Comparison of ENCODE assay signal across 8 mouse cellular contexts in the genomic region with DNA sequence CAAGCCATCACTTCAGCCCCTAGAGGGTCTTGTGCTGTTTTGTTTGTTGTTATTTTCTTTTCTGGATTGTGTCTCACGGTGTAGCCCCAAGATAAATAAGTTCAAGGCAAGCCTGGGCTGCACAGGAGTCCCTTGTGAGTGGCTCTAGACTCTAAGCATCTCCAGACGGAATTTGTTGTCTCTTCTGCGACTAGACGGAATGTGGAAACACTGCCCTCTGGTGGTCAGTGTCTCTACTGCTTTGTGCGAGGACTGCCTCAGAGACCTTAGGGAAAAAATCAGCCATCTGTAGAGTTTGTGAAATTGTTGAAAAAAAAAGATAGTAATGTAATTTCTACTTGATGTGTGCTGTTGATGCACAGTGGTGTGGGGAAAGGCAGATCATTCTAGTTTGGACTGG. TPM values are rescaled to one million over a fixed set of nuclear protein-coding genes. Genes with fewer than 3 reads are reported as not detected.
A peak's percentile ranks its signal among the peaks of the same experiment; 100 is the strongest.
DNase-seq lines count a peak whose midpoint lies in the region; ATAC-seq and TF ChIP-seq lines count a peak whose summit lies in the region.

No protein-coding gene starts in this region.

- DNase-seq in hindbrain, embryonic 10.5 days (ENCODE audit: low spot score): peak; percentile 71
- DNase-seq in hindbrain, postnatal 0 days (ENCODE audit: low spot score): peak; percentile 92
- peak; percentile 59 to 73 for DNase-seq in layer of hippocampus, postnatal 36 days
- peak; percentile 18 to 43 for DNase-seq in spleen, postnatal 36 days (ENCODE audit: low spot score in 2 of 2)

- no peak overlapping the region for H3K27ac ChIP-seq in hindbrain, embryonic 10.5 days
- no peak overlapping the region for H3K27ac ChIP-seq in hindbrain, embryonic 13.5 days
- H3K27ac ChIP-seq in forebrain, embryonic 15.5 days (replicated peaks): no peak overlapping the region
- H3K27ac ChIP-seq in hindbrain, postnatal 0 days: no peak overlapping the region
- no peak overlapping the region for H3K27ac ChIP-seq in midbrain, embryonic 15.5 days

- H3K36me3 ChIP-seq in hindbrain, embryonic 10.5 days: no peaks in the 10 kb centered on the region
- no peaks in the 10 kb centered on the region for H3K36me3 ChIP-seq in hindbrain, embryonic 13.5 days
- no peaks in the 10 kb centered on the region for H3K36me3 ChIP-seq in forebrain, embryonic 15.5 days
- no peaks in the 10 kb centered on the region for H3K36me3 ChIP-seq in hindbrain, postnatal 0 days (ENCODE audit: insufficient read depth, low read length)
- H3K36me3 ChIP-seq in midbrain, embryonic 15.5 days (replicated peaks): no peaks in the 10 kb centered on the region

- no peaks in the 10 kb centered on the region for H3K27me3 ChIP-seq in hindbrain, embryonic 10.5 days (ENCODE audit: insufficient read depth, poor library complexity, severe bottlenecking)
- 0 out of 2 replicates have a peak, but pooled peaks cover 6% of the 10 kb centered on the region for H3K27me3 ChIP-seq in hindbrain, embryonic 13.5 days
- H3K27me3 ChIP-seq in forebrain, embryonic 15.5 days: no peaks in the 10 kb centered on the region
- no peaks in the 10 kb centered on the region for H3K27me3 ChIP-seq in hindbrain, postnatal 0 days (ENCODE audit: insufficient read depth, low read length)
- no peaks in the 10 kb centered on the region for H3K27me3 ChIP-seq in midbrain, embryonic 15.5 days (replicated peaks)

- H3K4me1 ChIP-seq in hindbrain, embryonic 10.5 days (replicated peaks): peaks cover 2% of the 10 kb centered on the region
- no peaks in the 10 kb centered on the region for H3K4me1 ChIP-seq in hindbrain, embryonic 13.5 days (replicated peaks)
- no peaks in the 10 kb centered on the region for H3K4me1 ChIP-seq in forebrain, embryonic 15.5 days
- H3K4me1 ChIP-seq in hindbrain, postnatal 0 days (ENCODE audit: insufficient read depth, low read length): no peaks in the 10 kb centered on the region
- no peaks in the 10 kb centered on the region for H3K4me1 ChIP-seq in midbrain, embryonic 15.5 days

- no peaks in the 10 kb centered on the region for H3K9me3 ChIP-seq in hindbrain, embryonic 10.5 days
- H3K9me3 ChIP-seq in hindbrain, embryonic 13.5 days: no peaks in the 10 kb centered on the region
- H3K9me3 ChIP-seq in forebrain, embryonic 15.5 days: no peaks in the 10 kb centered on the region
- no peaks in the 10 kb centered on the region for H3K9me3 ChIP-seq in hindbrain, postnatal 0 days (ENCODE audit: low read length)
- H3K9me3 ChIP-seq in midbrain, embryonic 15.5 days: no peaks in the 10 kb centered on the region

- no peak overlapping the region for H3K9ac ChIP-seq in hindbrain, embryonic 13.5 days
- no peak overlapping the region for H3K9ac ChIP-seq in forebrain, embryonic 15.5 days (replicated peaks)
- no peak overlapping the region for H3K9ac ChIP-seq in hindbrain, postnatal 0 days (replicated peaks; ENCODE audit: low read length)
- no peak overlapping the region for H3K9ac ChIP-seq in midbrain, embryonic 15.5 days

- ATAC-seq in hindbrain, embryonic 13.5 days (ENCODE audit: low FRiP score): no peak
- peak; percentile 45; the same call in 1 of the 2 replicates for ATAC-seq in cerebellum, adult (ENCODE audit: insufficient number of reproducible peaks, low FRiP score, low TSS enrichment)
- peak; percentile 60 for ATAC-seq in forebrain, embryonic 15.5 days (replicated peaks)
- ATAC-seq in hindbrain, postnatal 0 days: peak; percentile 67; the same call in 1 of the 2 replicates
- peak; percentile 45; the same call in 1 of the 2 replicates for ATAC-seq in midbrain, embryonic 15.5 days (replicated peaks)

- WGBS in hindbrain, embryonic 10.5 days: 4% methylated on average over 5 of the region's 5 CpGs
- WGBS in hindbrain, embryonic 13.5 days: 2% methylated on average over 5 of the region's 5 CpGs
- 0% methylated on average over 5 of the region's 5 CpGs for WGBS in forebrain, embryonic 15.5 days
- 2% methylated on average over 5 of the region's 5 CpGs for WGBS in hindbrain, postnatal 0 days
- WGBS in midbrain, embryonic 15.5 days: 2% methylated on average over 5 of the region's 5 CpGs

- peak; percentile 92 for TF ChIP-seq CTCF in hindbrain, postnatal 0 days (IDR thresholded peaks at IDR 0.05; ENCODE audit: low read depth)

- no peak overlapping the region for H3K4me3 ChIP-seq in hindbrain, embryonic 10.5 days
- no peak overlapping the region for H3K4me3 ChIP-seq in hindbrain, embryonic 13.5 days
- H3K4me3 ChIP-seq in forebrain, embryonic 15.5 days: no peak overlapping the region
- no peak overlapping the region for H3K4me3 ChIP-seq in hindbrain, postnatal 0 days (ENCODE audit: low read length)
- H3K4me3 ChIP-seq in midbrain, embryonic 15.5 days: no peak overlapping the region

- no peak overlapping the region for H3K4me2 ChIP-seq in hindbrain, embryonic 13.5 days
- H3K4me2 ChIP-seq in forebrain, embryonic 15.5 days (replicated peaks): no peak overlapping the region
- no peak overlapping the region for H3K4me2 ChIP-seq in hindbrain, postnatal 0 days (ENCODE audit: low read depth, low read length)
- no peak overlapping the region for H3K4me2 ChIP-seq in midbrain, embryonic 15.5 days

RNA-seq across cellular contexts. Expression of a gene that starts 13.9 kb away (rescaled TPM):
- 145 and 159 TPM in 2 replicates for polyA plus RNA-seq in hindbrain, embryonic 10.5 days (2016; fragmentation: Nextera tagmentation; extraction: Ambion mirVana)
- 249 and 252 TPM in 2 replicates for polyA plus RNA-seq in hindbrain, embryonic 13.5 days (2015; fragmentation: Nextera tagmentation; extraction: Ambion mirVana)
- 246 and 258 TPM in 2 replicates for polyA plus RNA-seq in forebrain, embryonic 15.5 days (2015; fragmentation: Nextera tagmentation; extraction: Ambion mirVana)
- total RNA-seq in hindbrain, postnatal 0 days (2014; rRNA removed): 157 and 163 TPM in 2 replicates
- polyA plus RNA-seq in hindbrain, postnatal 0 days (2015; fragmentation: Nextera tagmentation; extraction: Ambion mirVana): 220 and 221 TPM in 2 replicates
- 100 to 1,000 TPM; 248 to 263 TPM for total RNA-seq in layer of hippocampus, postnatal 36 days (2021)
- polyA plus RNA-seq in midbrain, embryonic 15.5 days (2015; fragmentation: Nextera tagmentation; extraction: Ambion mirVana): 251 and 263 TPM in 2 replicates

RNA-seq across cellular contexts. Expression of a gene that starts 14.1 kb away (rescaled TPM):
- not detected in 2 replicates for polyA plus RNA-seq in hindbrain, embryonic 10.5 days (2016; fragmentation: Nextera tagmentation; extraction: Ambion mirVana)
- polyA plus RNA-seq in hindbrain, embryonic 13.5 days (2015; fragmentation: Nextera tagmentation; extraction: Ambion mirVana): not detected in 2 replicates
- polyA plus RNA-seq in forebrain, embryonic 15.5 days (2015; fragmentation: Nextera tagmentation; extraction: Ambion mirVana): not detected in 2 replicates
- not detected in 2 replicates for total RNA-seq in hindbrain, postnatal 0 days (2014; rRNA removed)
- polyA plus RNA-seq in hindbrain, postnatal 0 days (2015; fragmentation: Nextera tagmentation; extraction: Ambion mirVana): 0.09 TPM in 1 of 2 replicates, not detected in the other
- total RNA-seq in layer of hippocampus, postnatal 36 days (2021): not detected
- polyA plus RNA-seq in midbrain, embryonic 15.5 days (2015; fragmentation: Nextera tagmentation; extraction: Ambion mirVana): not detected in 2 replicates

RNA-seq across cellular contexts. Expression of a gene that starts 26.9 kb away (rescaled TPM):
- not detected in 2 replicates for polyA plus RNA-seq in hindbrain, embryonic 10.5 days (2016; fragmentation: Nextera tagmentation; extraction: Ambion mirVana)
- not detected in 2 replicates for polyA plus RNA-seq in hindbrain, embryonic 13.5 days (2015; fragmentation: Nextera tagmentation; extraction: Ambion mirVana)
- polyA plus RNA-seq in forebrain, embryonic 15.5 days (2015; fragmentation: Nextera tagmentation; extraction: Ambion mirVana): not detected in 2 replicates
- not detected in 2 replicates for total RNA-seq in hindbrain, postnatal 0 days (2014; rRNA removed)
- polyA plus RNA-seq in hindbrain, postnatal 0 days (2015; fragmentation: Nextera tagmentation; extraction: Ambion mirVana): not detected in 2 replicates
- not detected for total RNA-seq in layer of hippocampus, postnatal 36 days (2021)
- polyA plus RNA-seq in midbrain, embryonic 15.5 days (2015; fragmentation: Nextera tagmentation; extraction: Ambion mirVana): not detected in 2 replicates

RNA-seq across cellular contexts. Expression of a gene that starts 37.2 kb away (rescaled TPM):
- 0.13 TPM in 1 of 2 replicates, not detected in the other for polyA plus RNA-seq in hindbrain, embryonic 10.5 days (2016; fragmentation: Nextera tagmentation; extraction: Ambion mirVana)
- not detected in 2 replicates for polyA plus RNA-seq in hindbrain, embryonic 13.5 days (2015; fragmentation: Nextera tagmentation; extraction: Ambion mirVana)
- polyA plus RNA-seq in forebrain, embryonic 15.5 days (2015; fragmentation: Nextera tagmentation; extraction: Ambion mirVana): not detected in 2 replicates
- not detected in 2 replicates for total RNA-seq in hindbrain, postnatal 0 days (2014; rRNA removed)
- not detected in 2 replicates for polyA plus RNA-seq in hindbrain, postnatal 0 days (2015; fragmentation: Nextera tagmentation; extraction: Ambion mirVana)
- total RNA-seq in layer of hippocampus, postnatal 36 days (2021): not detected
- not detected in 2 replicates for polyA plus RNA-seq in midbrain, embryonic 15.5 days (2015; fragmentation: Nextera tagmentation; extraction: Ambion mirVana)

RNA-seq across cellular contexts. Expression of a gene that starts 44.3 kb away (rescaled TPM):
- polyA plus RNA-seq in hindbrain, embryonic 10.5 days (2016; fragmentation: Nextera tagmentation; extraction: Ambion mirVana): 107 and 126 TPM in 2 replicates
- polyA plus RNA-seq in hindbrain, embryonic 13.5 days (2015; fragmentation: Nextera tagmentation; extraction: Ambion mirVana): 81.4 TPM in 2 replicates
- 57.0 and 60.4 TPM in 2 replicates for polyA plus RNA-seq in forebrain, embryonic 15.5 days (2015; fragmentation: Nextera tagmentation; extraction: Ambion mirVana)
- 36.4 and 53.3 TPM in 2 replicates for total RNA-seq in hindbrain, postnatal 0 days (2014; rRNA removed)
- 73.6 and 84.9 TPM in 2 replicates for polyA plus RNA-seq in hindbrain, postnatal 0 days (2015; fragmentation: Nextera tagmentation; extraction: Ambion mirVana)
- 10 to 100 TPM; 23.4 to 26.9 TPM for total RNA-seq in layer of hippocampus, postnatal 36 days (2021)
- 59.5 and 73.1 TPM in 2 replicates for polyA plus RNA-seq in midbrain, embryonic 15.5 days (2015; fragmentation: Nextera tagmentation; extraction: Ambion mirVana)

Comparison
In these comparisons a context has a peak if more than half of its experiments do, and no peak if none do; other contexts are left out.
1. DNase-seq: peak in every context shown above with its lines; median percentile 92 in hindbrain, postnatal 0 days; 71 in hindbrain, embryonic 10.5 days; 66 in layer of hippocampus, postnatal 36 days; 30 in spleen, postnatal 36 days.